Mouse (Mus musculus) cerebellum, adult 2 months (tissue): Measurements from ENCODE around the gene Vax1. TPM values are rescaled to one million over a fixed set of nuclear protein-coding genes. Genes with fewer than 3 reads are reported as not detected.

Source experiments
- DNase-seq, 2 experiments: peaks; one replicate each; pipeline ENCODE4 v3.0.0; 2021
- H3K27ac ChIP-seq: fragments of 200-500 bp; 2 replicates; pipeline ENCODE4 v1.5.1; 2012; ENCODE audit warnings: low read length, control low read depth, inconsistent platforms; ENCODE audit not compliant: insufficient read depth
- H3K27me3 ChIP-seq: fragments of 200-500 bp; 2 replicates; pipeline ENCODE4 v1.6.1; 2012; ENCODE audit warnings: inconsistent platforms, mild to moderate bottlenecking, low read length, moderate library complexity; ENCODE audit not compliant: control insufficient read depth, insufficient read depth
- H3K4me1 ChIP-seq: fragments of 200-500 bp; 2 replicates; pipeline ENCODE4 v1.6.1; 2011; ENCODE audit warnings: low read length; ENCODE audit not compliant: control insufficient read depth, insufficient read depth
- H3K4me3 ChIP-seq: fragments of 200-500 bp; replicated peaks from 2 replicates; pipeline ENCODE3; 2011; ENCODE audit warnings: mild to moderate bottlenecking, low read depth, low read length, control low read depth; ENCODE audit not compliant: insufficient read depth
- CTCF ChIP-seq: fragments of 200-500 bp; IDR thresholded peaks from 2 replicates; pipeline ENCODE4 v1.5.1; 2011; ENCODE audit warnings: low read depth, mild to moderate bottlenecking, control low read depth, low read length, moderate library complexity, borderline replicate concordance; ENCODE audit not compliant: insufficient read depth
- POLR2A ChIP-seq: fragments of 200-500 bp; IDR thresholded peaks from 2 replicates; pipeline ENCODE4 v1.6.1; 2011; ENCODE audit warnings: low read length, control low read depth, borderline replicate concordance; ENCODE audit not compliant: insufficient read depth
- WGBS: fragments of 180-500 bp; shearing (Covaris S2); methylation state at CpG from one replicate; pipeline ENCODE4 v1.1.7; 2018; 5-methylcytosine and 5-hydroxymethylcytosine counted together
- polyA plus RNA-seq: library from polyadenylated mRNA; depleted of rRNA; stranded (reverse); fragments of >200 nt; gene quantifications from 2 replicates; pipeline ENCODE4 v1.2.3, GENCODE M21; 2012

The Vax1 gene
- polyA plus RNA-seq, 1 experiment = 0.26 TPM

DNA sequence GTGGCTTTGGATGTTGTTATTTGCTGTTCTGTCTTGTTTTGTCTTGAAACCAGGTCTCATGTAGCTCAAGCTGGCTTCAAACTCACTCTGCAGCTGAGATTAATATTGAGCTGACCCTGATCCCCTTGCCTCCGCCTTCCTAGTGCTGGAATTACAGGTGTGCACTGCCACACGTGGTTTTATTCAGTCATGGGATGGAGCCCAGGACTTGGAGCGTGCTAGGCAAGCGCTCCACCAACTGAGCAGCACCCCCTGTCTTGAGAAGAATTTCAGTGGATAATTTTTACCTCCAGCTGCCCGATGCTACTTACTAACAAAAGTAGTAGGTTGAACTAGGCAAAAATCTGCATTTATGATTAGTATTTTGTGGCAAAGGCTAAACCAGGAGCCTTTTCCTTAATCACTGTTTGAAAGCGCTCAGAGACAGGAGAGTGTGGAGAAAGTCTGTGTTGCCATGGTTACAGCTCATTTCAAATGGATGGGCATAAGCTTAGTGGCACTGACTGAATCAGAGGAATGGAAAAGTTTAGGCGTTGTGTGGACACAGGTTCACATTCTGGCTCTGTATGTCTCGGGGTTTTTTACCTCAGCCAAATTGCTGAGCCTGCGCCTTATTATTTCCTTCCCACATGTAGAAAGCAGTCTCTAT, 24.2 kb downstream of the Vax1 start:
- Histone ChIP-seq H3K27me3 (no peaks in the 10 kb centered on the region), H3K4me1 (no peaks in the 10 kb centered on the region), H3K4me3 (no peak overlapping the region), H3K27ac (no peak overlapping the region)
- 50% methylated on average over 9 of the region's 9 CpGs for WGBS
- DNase-seq = no peak
- TF ChIP-seq CTCF (no peak), POLR2A (no peak)

- Histone ChIP-seq H3K4me1 (no peaks in the 10 kb centered on the region), H3K4me3 (no peak overlapping the region), H3K27ac (no peak overlapping the region), H3K27me3 (no peaks in the 10 kb centered on the region)
- no peak for TF ChIP-seq CTCF
- TF ChIP-seq POLR2A = no peak
- WGBS = 48% methylated on average over 6 of the region's 6 CpGs
- no peak for DNase-seq
Measured at GRCm38 (mm10) chr19:59145064-59145463, 24.8 kb downstream of the Vax1 start.

GRCm38 (mm10) chr19:59142206-59142605, 27.6 kb downstream of the Vax1 start:
- Histone ChIP-seq H3K27ac (no peak overlapping the region), H3K4me1 (no peaks in the 10 kb centered on the region), H3K4me3 (no peak overlapping the region), H3K27me3 (no peaks in the 10 kb centered on the region)
- DNase-seq = no peak
- 68% methylated on average over 4 of the region's 4 CpGs for WGBS
- TF ChIP-seq POLR2A (no peak), CTCF (no peak)

DNA sequence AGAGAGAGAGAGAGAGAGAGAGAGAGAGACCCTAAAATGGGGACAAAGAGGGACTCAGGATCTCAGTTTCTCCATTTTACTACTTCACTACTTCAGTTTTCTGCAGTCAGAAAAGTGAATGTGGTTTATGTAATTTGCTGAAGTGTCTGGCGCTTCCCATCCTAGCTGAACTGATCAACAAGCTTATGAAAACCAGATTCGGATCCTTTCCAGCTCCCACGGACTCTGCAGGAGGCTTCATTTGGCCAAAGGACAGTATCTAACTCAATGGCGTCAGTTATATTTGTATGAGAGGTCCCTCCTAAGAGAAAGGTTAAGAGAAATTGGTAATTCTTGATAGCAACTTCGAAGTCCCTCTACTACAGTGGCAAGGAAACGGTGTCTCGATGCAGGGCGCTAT, 34.5 kb downstream of the Vax1 start:
- WGBS = 18% methylated on average over 8 of the region's 8 CpGs
- no peak for TF ChIP-seq POLR2A
- no peak for TF ChIP-seq CTCF
- no peak overlapping the region for H3K4me3 ChIP-seq
- no peaks in the 10 kb centered on the region; the same call in 1 of the 2 replicates for H3K27me3 ChIP-seq
- no peaks in the 10 kb centered on the region for H3K4me1 ChIP-seq
- no peak overlapping the region for H3K27ac ChIP-seq
- no peak for DNase-seq

- Histone ChIP-seq H3K27ac (no peak overlapping the region), H3K4me3 (no peak overlapping the region), H3K27me3 (no peaks in the 10 kb centered on the region; the same call in 1 of the 2 replicates), H3K4me1 (no peaks in the 10 kb centered on the region)
- 60% methylated on average over 2 of the region's 2 CpGs for WGBS
- TF ChIP-seq POLR2A = no peak
- no peak for TF ChIP-seq CTCF
- no peak for DNase-seq
Measured at GRCm38 (mm10) chr19:59134916-59135315, 34.9 kb downstream of the Vax1 start.

DNA sequence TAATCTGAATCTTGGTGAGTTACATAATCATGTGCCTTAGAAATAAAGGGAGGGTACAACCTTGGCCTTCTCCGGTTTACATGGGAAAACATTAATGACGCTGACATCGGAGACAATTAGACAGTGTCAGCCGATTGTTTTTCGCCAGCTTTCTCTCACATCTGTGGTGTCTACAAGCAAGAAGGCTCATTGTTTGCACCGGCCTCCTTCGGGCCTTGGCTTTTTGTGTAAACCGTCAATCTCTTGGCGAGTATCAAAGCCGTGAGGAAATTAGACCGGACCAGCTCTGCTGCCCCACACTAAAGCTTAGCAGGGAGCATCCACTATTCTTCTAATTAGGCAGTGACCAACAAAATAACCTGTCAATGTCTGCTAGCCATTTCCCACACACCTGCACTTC, 36.7 kb downstream of the Vax1 start:
- TF ChIP-seq POLR2A (no peak), CTCF (no peak)
- no peaks in the 10 kb centered on the region; the same call in 1 of the 2 replicates for H3K27me3 ChIP-seq
- H3K4me1 ChIP-seq = no peaks in the 10 kb centered on the region
- no peak overlapping the region for H3K4me3 ChIP-seq
- DNase-seq = no peak
- no peak overlapping the region for H3K27ac ChIP-seq
- WGBS = 62% methylated on average over 11 of the region's 11 CpGs

DNA sequence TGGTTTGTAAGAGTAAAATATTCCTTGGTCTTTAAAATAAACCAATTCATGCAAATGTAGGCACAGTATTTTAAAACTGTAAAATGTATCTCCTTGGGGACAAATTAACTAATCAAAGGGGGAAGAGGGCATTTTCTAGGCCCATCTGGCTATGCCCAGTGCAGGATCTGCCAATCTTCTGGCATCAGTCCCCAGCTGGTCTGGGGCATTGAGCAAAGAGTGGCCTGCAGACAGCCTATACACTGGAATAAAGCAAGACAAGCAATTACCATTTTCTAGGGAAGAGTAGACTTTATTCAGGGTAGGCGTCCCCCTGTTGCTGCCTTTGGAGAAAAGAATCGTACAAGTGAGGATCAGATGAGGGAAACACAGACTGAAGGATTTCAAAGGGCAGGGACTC, 40.2 kb downstream of the Vax1 start:
- no peak for DNase-seq
- 69% methylated on average over 2 of the region's 2 CpGs for WGBS
- no peak overlapping the region for H3K4me3 ChIP-seq
- H3K4me1 ChIP-seq = no peaks in the 10 kb centered on the region
- TF ChIP-seq POLR2A = no peak
- TF ChIP-seq CTCF = no peak
- no peaks in the 10 kb centered on the region; the same call in 1 of the 2 replicates for H3K27me3 ChIP-seq
- no peak overlapping the region for H3K27ac ChIP-seq

DNA sequence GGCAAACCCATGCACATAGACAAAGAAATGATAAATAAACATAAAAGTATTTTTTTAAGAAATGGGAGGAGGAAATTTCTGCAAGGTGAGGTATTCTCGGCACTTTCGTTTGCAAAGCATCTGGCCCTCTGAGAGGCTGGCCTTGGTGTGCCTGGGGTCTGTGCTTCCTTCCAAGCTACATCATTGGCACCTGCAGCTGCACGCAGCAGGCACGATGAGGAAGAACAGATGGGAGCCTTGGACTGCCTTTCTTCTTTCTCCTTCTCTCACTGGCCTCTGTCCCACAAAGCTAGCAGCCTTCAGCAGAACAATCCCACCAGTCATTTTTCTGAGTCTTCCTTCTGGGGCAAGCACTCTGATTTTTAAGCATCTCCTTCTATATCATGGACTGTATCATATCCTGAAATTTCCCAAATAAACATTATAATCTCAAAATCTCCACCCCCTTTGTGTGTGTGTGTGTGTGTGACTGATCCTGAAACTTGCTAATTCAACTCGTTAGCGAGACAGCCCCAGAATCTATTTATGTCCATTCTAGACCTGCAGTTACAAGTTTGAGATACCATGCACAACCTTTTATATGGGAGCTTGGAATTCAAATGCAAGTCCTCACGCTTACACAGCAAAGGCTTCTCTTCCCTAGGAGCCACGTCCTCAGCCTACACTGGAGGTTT, 41.2 kb downstream of the Vax1 start:
- H3K27me3 ChIP-seq = no peaks in the 10 kb centered on the region; the same call in 1 of the 2 replicates
- WGBS = 34% methylated on average over 8 of the region's 8 CpGs
- H3K4me1 ChIP-seq = no peaks in the 10 kb centered on the region
- TF ChIP-seq POLR2A = no peak
- TF ChIP-seq CTCF = no peak
- H3K4me3 ChIP-seq = no peak overlapping the region
- no peak for DNase-seq
- no peak overlapping the region for H3K27ac ChIP-seq
